Mouse (Mus musculus): ENCODE measurements around the gene Pitpnm2.

GRCm38 (mm10) chr5:124263246-124263645, 13.7 kb upstream of the Pitpnm2 start:
- TF ChIP-seq POLR2A (IDR thresholded peaks at IDR 0.05; ENCODE audit: low read depth, low read length) (no peak), CTCF (IDR thresholded peaks at IDR 0.05; ENCODE audit: extremely low read depth, insufficient read length, insufficient replicate concordance, low read depth, low read length) (no peak)
